Mouse (Mus musculus): ENCODE results near the gene Gpatch4.

- TF ChIP-seq GATA1 (IDR thresholded peaks at IDR 0.05; ENCODE audit: low read length) (no peak), TAL1 (IDR thresholded peaks at IDR 0.05; ENCODE audit: low read length) (no peak)
These were observed 59.7 kb downstream of the Gpatch4 start for GRCm38 (mm10) chr3:88102611-88103010.
